Mouse (Mus musculus) CH12.LX (cell line): ENCODE data around the gene Eva1b. TPM values are rescaled to one million over a fixed set of nuclear protein-coding genes. Genes with fewer than 3 reads are reported as not detected.

Experiments
- DNase-seq: peaks from one replicate; pipeline ENCODE4 v3.0.0-alpha.2; 2013; ENCODE audit errors: extremely low read depth
- H3K27ac ChIP-seq: 2 replicates; pipeline ENCODE4 v1.5.1; 2012; ENCODE audit warnings: low read depth, mild to moderate bottlenecking, control low read depth, moderate library complexity; ENCODE audit not compliant: insufficient read depth
- H3K27me3 ChIP-seq: replicated peaks from 2 replicates; pipeline ENCODE3; 2012; ENCODE audit warnings: inconsistent platforms
- H3K36me3 ChIP-seq, 2 experiments: replicated peaks in 1 of 2; 2 replicates each; pipeline versions ENCODE3 to v1.6.1; 2012; ENCODE audit warnings: inconsistent platforms in 1 of 2, low read length in 1 of 2, mild to moderate bottlenecking in 1 of 2, mixed read lengths in 1 of 2, moderate library complexity in 1 of 2; ENCODE audit not compliant: control insufficient read depth in 1 of 2, insufficient read depth in 1 of 2
- H3K4me1 ChIP-seq, 2 experiments: 2 replicates each; pipeline ENCODE4 v1.6.1; 2012; ENCODE audit warnings: inconsistent platforms in 1 of 2, moderate library complexity in 1 of 2; ENCODE audit not compliant: insufficient read depth in 2 of 2, control insufficient read depth in 1 of 2
- H3K4me2 ChIP-seq: 2 replicates; pipeline ENCODE4 v1.6.1; 2012; ENCODE audit warnings: low read depth, mild to moderate bottlenecking, control low read depth; ENCODE audit not compliant: poor library complexity, insufficient read depth, severe bottlenecking
- H3K4me3 ChIP-seq, 3 experiments: fragments of 150-350 bp in 1 of 3; sonication (generic) in 1 of 3; replicated peaks in 1 of 3; 2 replicates each; pipeline versions ENCODE3 to v1.5.1; 2011 to 2012; ENCODE audit warnings: low read depth in 2 of 3, low read length in 2 of 3, mild to moderate bottlenecking in 2 of 3, moderate library complexity in 2 of 3, control low read depth in 1 of 3, improper control_type of control experiment in 1 of 3, inconsistent platforms in 1 of 3, mixed read lengths in 1 of 3; ENCODE audit not compliant: poor library complexity in 1 of 3
- H3K79me2 ChIP-seq: replicated peaks from 2 replicates; pipeline ENCODE4 v1.6.1; 2012; ENCODE audit warnings: mild to moderate bottlenecking, moderate library complexity; ENCODE audit not compliant: control insufficient read depth, poor library complexity, insufficient read depth, severe bottlenecking; ENCODE audit errors: extremely low read depth
- H3K9ac ChIP-seq: 2 replicates; pipeline ENCODE4 v1.6.1; 2012; ENCODE audit warnings: low read depth, mild to moderate bottlenecking, control low read depth, moderate library complexity; ENCODE audit not compliant: insufficient read depth
- H3K9me3 ChIP-seq: replicated peaks from 2 replicates; pipeline ENCODE3; 2012; ENCODE audit warnings: low read length, inconsistent platforms, mixed read lengths
- BHLHE40 ChIP-seq: IDR thresholded peaks from 2 replicates; pipeline ENCODE4 v1.6.1; 2011; ENCODE audit warnings: mild to moderate bottlenecking, low read depth, low read length, improper control_type of control experiment
- CHD1 ChIP-seq: IDR thresholded peaks from 2 replicates; pipeline ENCODE4 v1.6.1; 2012; ENCODE audit warnings: low read depth, low read length, improper control_type of control experiment, inconsistent platforms
- CHD2 ChIP-seq: IDR thresholded peaks from 2 replicates; pipeline ENCODE4 v1.6.1; 2011; ENCODE audit warnings: low read length, improper control_type of control experiment
- CTCF ChIP-seq, 2 experiments: IDR thresholded peaks in 1 of 2; conservative IDR thresholded peaks in 1 of 2; 2 replicates each; pipeline ENCODE4 v1.5.1; 2011 to 2012; ENCODE audit warnings: low read depth in 2 of 2, low read length in 2 of 2, improper control_type of control experiment in 1 of 2, inconsistent platforms in 1 of 2, mild to moderate bottlenecking in 1 of 2, moderate library complexity in 1 of 2
- EP300 ChIP-seq: IDR thresholded peaks from 2 replicates; pipeline ENCODE4 v1.6.1; 2011; ENCODE audit warnings: low read length, improper control_type of control experiment
- ETS1 ChIP-seq: conservative IDR thresholded peaks from 2 replicates; pipeline ENCODE4 v1.6.1; 2012; ENCODE audit warnings: low read depth, mild to moderate bottlenecking, inconsistent platforms, low read length, improper control_type of control experiment, moderate library complexity
- IRF4 ChIP-seq: IDR thresholded peaks from 2 replicates; pipeline ENCODE4 v1.6.1; 2014; ENCODE audit warnings: low read depth, mild to moderate bottlenecking, inconsistent platforms, low read length, improper control_type of control experiment
- MAFK ChIP-seq: IDR thresholded peaks from 2 replicates; pipeline ENCODE4 v1.6.1; 2011; ENCODE audit warnings: low read length, improper control_type of control experiment; ENCODE audit not compliant: insufficient replicate concordance
- MEF2A ChIP-seq: IDR thresholded peaks from 2 replicates; pipeline ENCODE4 v1.6.1; 2014; ENCODE audit warnings: low read depth, mild to moderate bottlenecking, inconsistent platforms, low read length, improper control_type of control experiment, borderline replicate concordance
- MXI1 ChIP-seq: IDR thresholded peaks from 2 replicates; pipeline ENCODE4 v1.6.1; 2011; ENCODE audit warnings: mild to moderate bottlenecking, low read depth, low read length, improper control_type of control experiment
- NELFE ChIP-seq: IDR thresholded peaks from 2 replicates; pipeline ENCODE4 v1.6.1; 2011; ENCODE audit warnings: low read depth, low read length, improper control_type of control experiment
- PAX5 ChIP-seq: IDR thresholded peaks from 2 replicates; pipeline ENCODE4 v1.6.1; 2012; ENCODE audit warnings: low read length, inconsistent platforms, mixed read lengths
- RCOR1 ChIP-seq: conservative IDR thresholded peaks from 2 replicates; pipeline ENCODE4 v1.6.1; 2012; ENCODE audit warnings: low read depth, mild to moderate bottlenecking, inconsistent platforms, low read length, improper control_type of control experiment
- SIN3A ChIP-seq: IDR thresholded peaks from 2 replicates; pipeline ENCODE4 v1.6.1; 2012; ENCODE audit warnings: low read length, improper control_type of control experiment, inconsistent platforms
- TCF12 ChIP-seq: IDR thresholded peaks from 2 replicates; pipeline ENCODE4 v1.6.1; 2014; ENCODE audit warnings: low read depth, mild to moderate bottlenecking, inconsistent platforms, low read length, improper control_type of control experiment
- ZNF384 ChIP-seq: IDR thresholded peaks from 2 replicates; pipeline ENCODE4 v1.6.1; 2012; ENCODE audit warnings: low read depth, low read length, improper control_type of control experiment, inconsistent platforms
- dilution Hi-C: fragments of 300-500 bp; cut with MboI; formaldehyde crosslinking; loops from 2 replicates; pipeline ENCODE4 v1.14.3; 2020; ENCODE audit warnings: low sequenced_read_pairs; ENCODE audit not compliant: extremely low pct_unique_long_range_greater_than_20kb, extremely low pct_ligation_motif_present
- in situ Hi-C: fragments of 300-500 bp; cut with MboI; formaldehyde crosslinking; loops from 3 replicates; pipeline ENCODE4 v1.14.3; 2019; ENCODE audit warnings: low sequenced_read_pairs, low pct_ligation_motif_present, low pct_unique_long_range_greater_than_20kb, mixed read lengths
- polyA plus RNA-seq: library from polyadenylated mRNA; unstranded; fragments of >175 nt; gene quantifications from 2 replicates; pipeline ENCODE4 v1.2.1, GENCODE M21; 2012; ENCODE audit warnings: low read depth; ENCODE audit not compliant: insufficient read length
- total RNA-seq, 2 experiments: library from RNA; depleted of rRNA; stranded (reverse); fragments of 300-350 nt in 1 of 2; fragments of >200 nt in 1 of 2; gene quantifications; 2 replicates each; pipeline ENCODE4 v1.2.3; 2012 to 2014

The Eva1b gene
- total and polyA plus RNA-seq, 3 experiments = 0.97 to 4.3 (median 1.3) TPM

- peaks cover 99% of the 10 kb centered on the region for H3K79me2 ChIP-seq
- H3K4me2 ChIP-seq = no peak overlapping the region
- H3K9me3 ChIP-seq = no peaks in the 10 kb centered on the region
- no peak for DNase-seq
- dilution Hi-C loops (no loop called here), in situ Hi-C loops (no loop called here)
- no peak overlapping the region for H3K4me3 ChIP-seq
- no peak overlapping the region for H3K9ac ChIP-seq
- H3K36me3 ChIP-seq = peaks cover 35 to 72% of the 10 kb centered on the region in 2 experiments
- H3K27ac ChIP-seq = no peak overlapping the region
- H3K27me3 ChIP-seq = no peaks in the 10 kb centered on the region
- TF ChIP-seq PAX5 = no peak
- no peak for TF ChIP-seq RCOR1
- TF ChIP-seq SIN3A = no peak
- TF ChIP-seq CHD1 = no peak
- TF ChIP-seq BHLHE40 = no peak
- TF ChIP-seq ZNF384 = peak; percentile 50; the same call in 1 of the 2 replicates
- peaks cover 3 to 39% of the 10 kb centered on the region in 2 experiments for H3K4me1 ChIP-seq
Measured at GRCm38 (mm10) chr4:126194916-126195315, 47.4 kb downstream of the Eva1b start.

GRCm38 (mm10) chr4:126197485-126197884 is 49.9 kb downstream of the Eva1b start:
- no peak overlapping the region for H3K4me3 ChIP-seq
- H3K36me3 ChIP-seq = peaks cover 30 to 57% of the 10 kb centered on the region in 2 experiments
- in situ Hi-C loops = no loop called here
- H3K27ac ChIP-seq = no peak overlapping the region
- H3K9ac ChIP-seq = peak overlapping the region; percentile 93; the same call in 1 of the 2 replicates
- H3K27me3 ChIP-seq = no peaks in the 10 kb centered on the region
- TF ChIP-seq NELFE (no peak), CHD2 (no peak), IRF4 (peak; percentile 48; the same call in 1 of the 2 replicates), CTCF (conservative IDR thresholded peaks at IDR 0.05 in 1 of 2, IDR thresholded peaks at IDR 0.05 in 1 of 2; ENCODE audit: low read depth in 2 of 2, low read length in 2 of 2) (no peak), TCF12 (no peak), PAX5 (no peak), MXI1 (no peak; the same call in 1 of the 2 replicates), EP300 (peak; percentile 27; the same call in 1 of the 2 replicates), RCOR1 (no peak), SIN3A (peak; percentile 64; the same call in 1 of the 2 replicates), BHLHE40 (0 out of 2 replicates have a peak, but pooled peaks have one; percentile 24), MAFK (no peak), CHD1 (0 out of 2 replicates have a peak, but pooled peaks have one; percentile 70), ETS1 (no peak), MEF2A (no peak)
- dilution Hi-C loops = no loop called here
- no peaks in the 10 kb centered on the region for H3K9me3 ChIP-seq
- peak overlapping the region; percentile 98 for H3K4me2 ChIP-seq
- peaks cover 92% of the 10 kb centered on the region for H3K79me2 ChIP-seq
- DNase-seq = no peak
- peaks cover 3 to 38% of the 10 kb centered on the region in 2 experiments for H3K4me1 ChIP-seq

Other genes starting within 250 kb of the Eva1b start
- gene Csf3r, start 123.2 kb upstream of the Eva1b start, total RNA-seq (2012; rRNA removed) = not detected in 2 replicates
- not detected in 2 replicates for gene Csf3r, start 123.2 kb upstream of the Eva1b start, total RNA-seq (2014; rRNA removed)
- not detected in 2 replicates for gene Csf3r, start 123.2 kb upstream of the Eva1b start, polyA plus RNA-seq
- gene Mrps15, start 100.8 kb upstream of the Eva1b start, total RNA-seq (2012; rRNA removed) = 89.6 and 91.3 TPM in 2 replicates
- gene Mrps15, start 100.8 kb upstream of the Eva1b start, total RNA-seq (2014; rRNA removed) = 99.6 and 102 TPM in 2 replicates
- 101 and 113 TPM in 2 replicates for gene Mrps15, start 100.8 kb upstream of the Eva1b start, polyA plus RNA-seq
- 6.7 and 8.3 TPM in 2 replicates for gene Oscp1, start 89.2 kb upstream of the Eva1b start, total RNA-seq (2012; rRNA removed)
- 3.9 and 5.8 TPM in 2 replicates for gene Oscp1, start 89.2 kb upstream of the Eva1b start, total RNA-seq (2014; rRNA removed)
- 5.0 and 6.0 TPM in 2 replicates for gene Oscp1, start 89.2 kb upstream of the Eva1b start, polyA plus RNA-seq
- gene Lsm10, start 51.1 kb upstream of the Eva1b start, total RNA-seq (2012; rRNA removed) = 48.4 and 52.1 TPM in 2 replicates
- gene Lsm10, start 51.1 kb upstream of the Eva1b start, total RNA-seq (2014; rRNA removed) = 54.1 and 63.9 TPM in 2 replicates
- 38.1 and 49.2 TPM in 2 replicates for gene Lsm10, start 51.1 kb upstream of the Eva1b start, polyA plus RNA-seq
- gene Stk40, start 43.8 kb upstream of the Eva1b start, total RNA-seq (2012; rRNA removed) = 12.0 and 16.4 TPM in 2 replicates
- gene Stk40, start 43.8 kb upstream of the Eva1b start, total RNA-seq (2014; rRNA removed) = 6.4 and 8.6 TPM in 2 replicates
- 30.4 and 33.0 TPM in 2 replicates for gene Stk40, start 43.8 kb upstream of the Eva1b start, polyA plus RNA-seq
- 0.21 and 0.25 TPM in 2 replicates for gene Sh3d21, start 15.7 kb downstream of the Eva1b start, total RNA-seq (2012; rRNA removed)
- 0.35 and 0.36 TPM in 2 replicates for gene Sh3d21, start 15.7 kb downstream of the Eva1b start, total RNA-seq (2014; rRNA removed)
- 0.46 and 0.52 TPM in 2 replicates for gene Sh3d21, start 15.7 kb downstream of the Eva1b start, polyA plus RNA-seq
- gene Thrap3, start 55.0 kb downstream of the Eva1b start, total RNA-seq (2012; rRNA removed) = 140 and 168 TPM in 2 replicates
- 183 and 204 TPM in 2 replicates for gene Thrap3, start 55.0 kb downstream of the Eva1b start, total RNA-seq (2014; rRNA removed)
- 327 and 334 TPM in 2 replicates for gene Thrap3, start 55.0 kb downstream of the Eva1b start, polyA plus RNA-seq
- gene Map7d1, start 108.6 kb downstream of the Eva1b start, total RNA-seq (2012; rRNA removed) = 17.9 and 20.8 TPM in 2 replicates
- gene Map7d1, start 108.6 kb downstream of the Eva1b start, total RNA-seq (2014; rRNA removed) = 12.5 and 12.8 TPM in 2 replicates
- gene Map7d1, start 108.6 kb downstream of the Eva1b start, polyA plus RNA-seq = 62.2 and 72.2 TPM in 2 replicates
- gene Trappc3, start 114.6 kb downstream of the Eva1b start, total RNA-seq (2012; rRNA removed) = 72.7 and 81.1 TPM in 2 replicates
- 94.8 and 100 TPM in 2 replicates for gene Trappc3, start 114.6 kb downstream of the Eva1b start, total RNA-seq (2014; rRNA removed)
- 73.0 and 74.1 TPM in 2 replicates for gene Trappc3, start 114.6 kb downstream of the Eva1b start, polyA plus RNA-seq
- not detected in 2 replicates for gene Col8a2, start 139.0 kb downstream of the Eva1b start, total RNA-seq (2012; rRNA removed)
- not detected in 2 replicates for gene Col8a2, start 139.0 kb downstream of the Eva1b start, total RNA-seq (2014; rRNA removed)
- not detected in 2 replicates for gene Col8a2, start 139.0 kb downstream of the Eva1b start, polyA plus RNA-seq
- gene Adprhl2, start 174.0 kb downstream of the Eva1b start, total RNA-seq (2012; rRNA removed) = 68.5 and 74.0 TPM in 2 replicates
- gene Adprhl2, start 174.0 kb downstream of the Eva1b start, total RNA-seq (2014; rRNA removed) = 57.3 and 59.7 TPM in 2 replicates
- gene Adprhl2, start 174.0 kb downstream of the Eva1b start, polyA plus RNA-seq = 52.0 and 62.4 TPM in 2 replicates
- 0.08 and 0.13 TPM in 2 replicates for gene Tekt2, start 177.9 kb downstream of the Eva1b start, total RNA-seq (2012; rRNA removed)
- gene Tekt2, start 177.9 kb downstream of the Eva1b start, total RNA-seq (2014; rRNA removed) = not detected in 2 replicates
- 0.24 and 0.64 TPM in 2 replicates for gene Tekt2, start 177.9 kb downstream of the Eva1b start, polyA plus RNA-seq